Mouse (Mus musculus) neural tube, embryonic 15.5 days (tissue): ENCODE data around the gene Bcl2. TPM values are rescaled to one million over a fixed set of nuclear protein-coding genes. Genes with fewer than 3 reads are reported as not detected.
A peak's percentile ranks its signal among the peaks of the same experiment; 100 is the strongest.

Experiments
- ATAC-seq: fragments of 200-750 bp; cut with Nextera tagmentation; 2 replicates; pipeline ENCODE4 v1.8.0; 2017; ENCODE audit warnings: mild to moderate bottlenecking, moderate TSS enrichment, moderate library complexity; ENCODE audit not compliant: low FRiP score
- H3K27ac ChIP-seq: fragments of 300-500 bp; sonication (generic); replicated peaks from 2 replicates; pipeline ENCODE4 v1.5.1; 2015; ENCODE audit warnings: mild to moderate bottlenecking, inconsistent platforms
- H3K27me3 ChIP-seq: fragments of 300-500 bp; sonication (generic); replicated peaks from 2 replicates; pipeline ENCODE4 v1.6.1; 2015; ENCODE audit warnings: inconsistent platforms
- H3K36me3 ChIP-seq: fragments of 300-500 bp; sonication (generic); 2 replicates; pipeline ENCODE4 v1.6.1; 2015; ENCODE audit warnings: inconsistent platforms
- H3K4me1 ChIP-seq: fragments of 300-500 bp; sonication (generic); 2 replicates; pipeline ENCODE4 v1.6.1; 2015; ENCODE audit warnings: inconsistent platforms
- H3K4me2 ChIP-seq: fragments of 300-500 bp; sonication (generic); 2 replicates; pipeline ENCODE4 v1.6.1; 2015; ENCODE audit warnings: inconsistent platforms, mild to moderate bottlenecking, moderate library complexity
- H3K4me3 ChIP-seq: fragments of 300-500 bp; sonication (generic); replicated peaks from 2 replicates; pipeline ENCODE4 v1.5.1; 2015; ENCODE audit warnings: mild to moderate bottlenecking, inconsistent platforms
- H3K9ac ChIP-seq: fragments of 300-500 bp; sonication (generic); replicated peaks from 2 replicates; pipeline ENCODE4 v1.6.1; 2015; ENCODE audit warnings: mild to moderate bottlenecking, inconsistent platforms
- H3K9me3 ChIP-seq: fragments of 300-500 bp; sonication (generic); replicated peaks from 2 replicates; pipeline ENCODE4 v1.6.1; 2016; ENCODE audit warnings: inconsistent platforms
- WGBS: fragments of 180-500 bp; shearing (Covaris S2); methylation state at CpG from one replicate; pipeline ENCODE4 v1.1.7; 2015; ENCODE audit warnings: mixed read lengths; 5-methylcytosine and 5-hydroxymethylcytosine counted together
- polyA plus RNA-seq: library from polyadenylated mRNA; unstranded; fragments of >200 nt; fragmentation: Nextera tagmentation; extraction: Ambion mirVana; gene quantifications from 2 replicates; pipeline ENCODE4 v1.2.1, GENCODE M21; 2015

The Bcl2 gene
- 16.7 and 20.9 TPM in 2 replicates for polyA plus RNA-seq

GRCm38 (mm10) chr1:106713621-106714529 is at the start of gene Bcl2:
Gene Bcl2, minus strand, starts transcription at chr1:106714274.
- peak; percentile 89 for ATAC-seq
- Histone ChIP-seq H3K4me2 (peak within 1 kb of the TSS; percentile 80), H3K4me3 (peak within 1 kb of the TSS; percentile 68), H3K9me3 (no peaks in the 10 kb centered on the region), H3K9ac (peak within 1 kb of the TSS; percentile 95), H3K27ac (peak within 1 kb of the TSS; percentile 95), H3K36me3 (no peaks in the 10 kb centered on the region), H3K27me3 (no peaks in the 10 kb centered on the region), H3K4me1 (peaks cover 38% of the 10 kb centered on the region)
- WGBS = under 1% methylated on average over 84 of the region's 95 CpGs

- Histone ChIP-seq H3K27ac (no peak overlapping the region), H3K36me3 (peaks cover 11% of the 10 kb centered on the region; the same call in 1 of the 2 replicates), H3K9ac (no peak overlapping the region), H3K4me1 (peaks cover 21% of the 10 kb centered on the region), H3K4me3 (no peak overlapping the region), H3K27me3 (no peaks in the 10 kb centered on the region), H3K4me2 (peak overlapping the region; percentile 98; the same call in 1 of the 2 replicates), H3K9me3 (no peaks in the 10 kb centered on the region)
- 90% methylated on average over 3 of the region's 3 CpGs for WGBS
- ATAC-seq = no peak
These were observed 46.7 kb upstream of the Bcl2 start for GRCm38 (mm10) chr1:106760750-106761149.

- Histone ChIP-seq H3K27ac (peak within 1 kb of the TSS; percentile 89), H3K4me1 (peaks cover 21% of the 10 kb centered on the region), H3K27me3 (no peaks in the 10 kb centered on the region), H3K36me3 (0 out of 2 replicates have a peak, but pooled peaks cover 3% of the 10 kb centered on the region), H3K4me3 (peak within 1 kb of the TSS; percentile 78), H3K9ac (peak within 1 kb of the TSS; percentile 71), H3K9me3 (no peaks in the 10 kb centered on the region), H3K4me2 (peak within 1 kb of the TSS; percentile 98)
- peak; percentile 99 for ATAC-seq
- WGBS = 2% methylated on average over 51 of the region's 51 CpGs
These were observed 45.7 kb upstream of the Bcl2 start, which contains the start of gene Kdsr for GRCm38 (mm10) chr1:106759572-106760435. Gene Kdsr, minus strand, starts transcription at chr1:106759727.

- peak; percentile 60 for ATAC-seq
- Histone ChIP-seq H3K9me3 (no peaks in the 10 kb centered on the region), H3K27ac (peak overlapping the region; percentile 89), H3K27me3 (no peaks in the 10 kb centered on the region), H3K4me2 (peak overlapping the region; percentile 98), H3K9ac (peak overlapping the region; percentile 71), H3K4me1 (peaks cover 21% of the 10 kb centered on the region), H3K4me3 (peak overlapping the region; percentile 78), H3K36me3 (no peaks in the 10 kb centered on the region)
- WGBS = 6% methylated on average over 34 of the region's 34 CpGs
These were observed 44.9 kb upstream of the Bcl2 start for GRCm38 (mm10) chr1:106758734-106759571.

- Histone ChIP-seq H3K36me3 (peaks cover 10% of the 10 kb centered on the region; the same call in 1 of the 2 replicates), H3K27ac (no peak overlapping the region)
These were observed 42.6 kb upstream of the Bcl2 start for GRCm38 (mm10) chr1:106756633-106757032.

GRCm38 (mm10) chr1:106752013-106752412 is 37.9 kb upstream of the Bcl2 start:
- Histone ChIP-seq H3K4me3 (no peak overlapping the region), H3K4me2 (no peak overlapping the region), H3K27me3 (no peaks in the 10 kb centered on the region), H3K27ac (no peak overlapping the region), H3K9me3 (no peaks in the 10 kb centered on the region), H3K4me1 (no peaks in the 10 kb centered on the region), H3K36me3 (peaks cover 23% of the 10 kb centered on the region), H3K9ac (no peak overlapping the region)
- WGBS = 95% methylated on average over 5 of the region's 5 CpGs
- ATAC-seq = no peak

More at GRCm38 (mm10) chr1:106756633-106757032, 42.6 kb upstream of the Bcl2 start:
- no peak for ATAC-seq
- Histone ChIP-seq H3K27me3 (no peaks in the 10 kb centered on the region), H3K4me1 (peaks cover 21% of the 10 kb centered on the region), H3K9me3 (no peaks in the 10 kb centered on the region), H3K4me3 (no peak overlapping the region), H3K9ac (no peak overlapping the region), H3K4me2 (no peak overlapping the region)
- 92% methylated on average over 4 of the region's 4 CpGs for WGBS

- no peak overlapping the region for H3K4me2 ChIP-seq
- H3K27me3 ChIP-seq = no peaks in the 10 kb centered on the region
- H3K9ac ChIP-seq = no peak overlapping the region
- ATAC-seq = no peak
- 77% methylated on average over 1 of the region's 1 CpGs for WGBS
- no peak overlapping the region for H3K4me3 ChIP-seq
- H3K27ac ChIP-seq = no peak overlapping the region
- H3K4me1 ChIP-seq = no peaks in the 10 kb centered on the region
- no peaks in the 10 kb centered on the region for H3K9me3 ChIP-seq
- peaks cover 35% of the 10 kb centered on the region for H3K36me3 ChIP-seq
These were observed 36.6 kb upstream of the Bcl2 start for GRCm38 (mm10) chr1:106750656-106751055.

- no peak for ATAC-seq
- Histone ChIP-seq H3K9ac (no peak overlapping the region), H3K27ac (no peak overlapping the region), H3K4me3 (no peak overlapping the region), H3K36me3 (peaks cover 35% of the 10 kb centered on the region), H3K9me3 (no peaks in the 10 kb centered on the region), H3K4me2 (no peak overlapping the region), H3K4me1 (no peaks in the 10 kb centered on the region), H3K27me3 (no peaks in the 10 kb centered on the region)
- 94% methylated on average over 6 of the region's 6 CpGs for WGBS
These were observed 34.7 kb upstream of the Bcl2 start for GRCm38 (mm10) chr1:106748555-106749315.

- H3K9ac ChIP-seq = no peak overlapping the region
- no peaks in the 10 kb centered on the region for H3K9me3 ChIP-seq
These were observed 28.9 kb upstream of the Bcl2 start for GRCm38 (mm10) chr1:106742980-106743379.

GRCm38 (mm10) chr1:106740735-106741134 is 26.7 kb upstream of the Bcl2 start:
- WGBS = 95% methylated on average over 4 of the region's 4 CpGs
- no peak overlapping the region for H3K4me2 ChIP-seq
- no peak overlapping the region for H3K9ac ChIP-seq
- peaks cover 18% of the 10 kb centered on the region for H3K36me3 ChIP-seq
- no peak for ATAC-seq
- no peak overlapping the region for H3K27ac ChIP-seq
- H3K9me3 ChIP-seq = no peaks in the 10 kb centered on the region
- H3K27me3 ChIP-seq = no peaks in the 10 kb centered on the region
- no peak overlapping the region for H3K4me3 ChIP-seq
- no peaks in the 10 kb centered on the region for H3K4me1 ChIP-seq

More at GRCm38 (mm10) chr1:106742980-106743379, 28.9 kb upstream of the Bcl2 start:
- Histone ChIP-seq H3K36me3 (peaks cover 31% of the 10 kb centered on the region), H3K27me3 (no peaks in the 10 kb centered on the region), H3K4me3 (no peak overlapping the region), H3K27ac (no peak overlapping the region), H3K4me1 (no peaks in the 10 kb centered on the region), H3K4me2 (no peak overlapping the region)
- ATAC-seq = no peak
- 93% methylated on average over 6 of the region's 6 CpGs for WGBS
